Mouse (Mus musculus): ENCODE data around the gene Rab32.

GRCm38 (mm10) chr10:10555221-10555620, 2.8 kb downstream of the Rab32 start:
- TF ChIP-seq CTCF (IDR thresholded peaks at IDR 0.05): no peak
- TF ChIP-seq POLR2A (IDR thresholded peaks at IDR 0.05; ENCODE audit: insufficient read depth, low read depth, low read length): no peak
- TF ChIP-seq EP300 (IDR thresholded peaks at IDR 0.05; ENCODE audit: insufficient read depth, low read depth, low read length): no peak

Data from heart, adult 2 months (tissue).